Mouse (Mus musculus): ENCODE data around the gene Olfr1279. TPM values are rescaled to one million over a fixed set of nuclear protein-coding genes. Genes with fewer than 3 reads are reported as not detected.
"Not testable (repeated sequence)": the region's sequence is repeated elsewhere in the genome, so short reads cannot be mapped to it uniquely, and the experiment has no call there.

Olfr1279 gene
- total RNA-seq (2015) (not detected in 2 replicates), total RNA-seq (2017) (not detected in 2 replicates)

GRCm38 (mm10) chr2:111300374-111300773, at the start of gene Olfr1279:
Olfr1279 (plus strand) TSS chr2:111300635.
- ATAC-seq (replicated peaks; ENCODE audit: poor library complexity), result no peak

- no peak for ATAC-seq (replicated peaks; ENCODE audit: poor library complexity)
Measured at GRCm38 (mm10) chr2:111254216-111254615, 46.2 kb upstream of the Olfr1279 start, which contains the start of gene Olfr1276. Olfr1276 (plus strand) TSS chr2:111254516.

- ATAC-seq (replicated peaks; ENCODE audit: poor library complexity), result no peak
Measured at GRCm38 (mm10) chr2:111274006-111274405, 26.4 kb upstream of the Olfr1279 start, which contains the start of gene Olfr1277. Olfr1277 (minus strand) TSS chr2:111274106.

- ATAC-seq (replicated peaks; ENCODE audit: poor library complexity), result no peak
Measured at GRCm38 (mm10) chr2:111289836-111290235, 10.6 kb upstream of the Olfr1279 start, which contains the start of gene Olfr1278. Olfr1278 (plus strand) TSS chr2:111290136.

GRCm38 (mm10) chr2:111298541-111298940, 1.9 kb upstream of the Olfr1279 start:
- no peak for ATAC-seq (replicated peaks; ENCODE audit: poor library complexity)

- ATAC-seq (replicated peaks; ENCODE audit: poor library complexity), result no peak
Measured at GRCm38 (mm10) chr2:111313717-111314116, 13.3 kb downstream of the Olfr1279 start, which contains the start of gene Olfr1280. Olfr1280 (plus strand) TSS chr2:111314017.

DNA sequence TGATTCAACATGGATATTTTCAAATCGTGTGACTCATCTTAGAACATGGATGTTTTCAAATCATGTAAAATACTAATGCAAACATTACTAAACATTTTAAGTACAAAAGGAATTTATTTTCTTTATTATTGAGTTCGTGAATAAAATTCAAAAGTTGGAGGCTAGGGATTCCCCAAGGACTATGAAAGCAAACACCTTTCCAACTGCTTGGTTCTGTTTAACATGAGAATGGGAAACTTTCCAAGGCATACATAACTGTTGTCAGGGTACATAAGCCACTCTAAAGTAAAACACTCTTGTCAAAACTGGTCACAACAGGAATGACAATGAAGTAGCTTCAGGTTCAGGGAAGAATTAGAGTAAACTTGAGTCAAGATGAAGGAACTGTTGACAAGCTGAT, 25.8 kb downstream of the Olfr1279 start, which contains the start of gene Olfr1281:
TSS of gene Olfr1281 (plus strand) at position 301 of the 400 bp plus-strand sequence.
- ATAC-seq (replicated peaks; ENCODE audit: poor library complexity), result no peak

DNA sequence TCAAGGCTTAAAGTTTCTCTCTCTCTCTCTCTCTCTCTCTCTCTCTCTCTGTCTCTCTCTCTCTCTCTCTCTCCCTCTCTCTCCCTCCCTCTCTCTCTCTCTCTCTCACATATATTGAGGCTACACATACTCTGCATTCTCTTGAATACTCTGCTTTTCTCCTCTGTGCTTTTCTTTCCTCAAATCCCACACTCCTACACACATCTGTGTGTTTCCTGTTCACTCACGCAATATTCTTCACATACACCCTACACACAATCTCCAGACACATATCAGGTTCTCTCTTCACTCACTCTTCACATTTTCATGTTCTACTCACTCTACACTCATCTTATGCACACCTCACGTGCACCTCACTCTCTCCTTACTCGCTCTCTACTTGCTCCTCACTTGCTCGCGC, 33.3 kb downstream of the Olfr1279 start:
- not testable (repeated sequence) for ATAC-seq (replicated peaks; ENCODE audit: poor library complexity)

DNA sequence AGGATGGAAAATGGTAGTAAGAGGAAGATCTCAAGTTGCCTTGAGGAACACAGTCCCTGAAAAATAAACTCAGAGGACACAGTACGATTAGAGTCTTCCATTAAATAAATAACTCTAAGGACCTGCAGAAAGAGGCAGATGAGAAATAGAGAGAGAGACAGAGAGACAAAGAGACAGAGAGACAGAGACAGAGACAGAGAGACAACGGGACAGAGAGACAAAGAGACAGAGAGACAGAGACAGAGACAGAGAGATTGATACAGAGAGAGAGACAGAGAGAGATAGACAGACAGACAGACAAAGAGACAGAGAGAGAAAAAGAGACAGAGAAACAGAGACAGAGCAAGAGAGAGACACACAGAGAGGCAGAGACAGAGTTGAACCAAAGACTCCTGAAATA, 35.5 kb downstream of the Olfr1279 start, which contains the start of gene Olfr1282:
TSS of gene Olfr1282 (minus strand) at position 101 of the 400 bp plus-strand sequence.
- no peak for ATAC-seq (replicated peaks; ENCODE audit: poor library complexity)

Other genes with a start within 250 kb of the Olfr1279 start
- gene Gm13941, start 194.7 kb upstream of the Olfr1279 start, total RNA-seq (2015), result not detected in 2 replicates
- not detected in 2 replicates for gene Gm13941, start 194.7 kb upstream of the Olfr1279 start, total RNA-seq (2017)
- not detected in 2 replicates for gene Gm15130, start 147.7 kb upstream of the Olfr1279 start, total RNA-seq (2015)
- gene Gm15130, start 147.7 kb upstream of the Olfr1279 start, total RNA-seq (2017), result not detected in 2 replicates
- gene 4930430A15Rik, start 71.0 kb upstream of the Olfr1279 start, total RNA-seq (2015), result not detected in 2 replicates
- gene 4930430A15Rik, start 71.0 kb upstream of the Olfr1279 start, total RNA-seq (2017), result not detected in 2 replicates
- not detected in 2 replicates for gene Olfr1275, start 65.3 kb upstream of the Olfr1279 start, total RNA-seq (2015)
- gene Olfr1275, start 65.3 kb upstream of the Olfr1279 start, total RNA-seq (2017), result not detected in 2 replicates
- gene Olfr1276, start 46.1 kb upstream of the Olfr1279 start, total RNA-seq (2015), result not detected in 2 replicates
- not detected in 2 replicates for gene Olfr1276, start 46.1 kb upstream of the Olfr1279 start, total RNA-seq (2017)
- not detected in 2 replicates for gene Olfr1277, start 26.5 kb upstream of the Olfr1279 start, total RNA-seq (2015)
- gene Olfr1277, start 26.5 kb upstream of the Olfr1279 start, total RNA-seq (2017), result not detected in 2 replicates
- not detected in 2 replicates for gene Olfr1278, start 10.5 kb upstream of the Olfr1279 start, total RNA-seq (2015)
- gene Olfr1278, start 10.5 kb upstream of the Olfr1279 start, total RNA-seq (2017), result not detected in 2 replicates
- not detected in 2 replicates for gene Olfr1280, start 13.4 kb downstream of the Olfr1279 start, total RNA-seq (2015)
- not detected in 2 replicates for gene Olfr1280, start 13.4 kb downstream of the Olfr1279 start, total RNA-seq (2017)
- gene Olfr1281, start 25.9 kb downstream of the Olfr1279 start, total RNA-seq (2015), result not detected in 2 replicates
- gene Olfr1281, start 25.9 kb downstream of the Olfr1279 start, total RNA-seq (2017), result not detected in 2 replicates
- gene Olfr1282, start 35.4 kb downstream of the Olfr1279 start, total RNA-seq (2015), result not detected in 2 replicates
- not detected in 2 replicates for gene Olfr1282, start 35.4 kb downstream of the Olfr1279 start, total RNA-seq (2017)
- gene Olfr1283, start 66.2 kb downstream of the Olfr1279 start, total RNA-seq (2015), result not detected in 2 replicates
- gene Olfr1283, start 66.2 kb downstream of the Olfr1279 start, total RNA-seq (2017), result not detected in 2 replicates
- not detected in 2 replicates for gene Olfr1284, start 74.9 kb downstream of the Olfr1279 start, total RNA-seq (2015)
- gene Olfr1284, start 74.9 kb downstream of the Olfr1279 start, total RNA-seq (2017), result not detected in 2 replicates
- gene Olfr1286, start 122.5 kb downstream of the Olfr1279 start, total RNA-seq (2015), result not detected in 2 replicates
- gene Olfr1286, start 122.5 kb downstream of the Olfr1279 start, total RNA-seq (2017), result not detected in 2 replicates
- not detected in 2 replicates for gene Olfr1287, start 148.5 kb downstream of the Olfr1279 start, total RNA-seq (2015)
- gene Olfr1287, start 148.5 kb downstream of the Olfr1279 start, total RNA-seq (2017), result not detected in 2 replicates
- not detected in 2 replicates for gene Olfr1288, start 173.5 kb downstream of the Olfr1279 start, total RNA-seq (2015)
- not detected in 2 replicates for gene Olfr1288, start 173.5 kb downstream of the Olfr1279 start, total RNA-seq (2017)
- not detected in 2 replicates for gene Olfr1289, start 180.2 kb downstream of the Olfr1279 start, total RNA-seq (2015)
- gene Olfr1289, start 180.2 kb downstream of the Olfr1279 start, total RNA-seq (2017), result not detected in 2 replicates
- not detected in 2 replicates for gene Olfr1290, start 193.2 kb downstream of the Olfr1279 start, total RNA-seq (2015)
- gene Olfr1290, start 193.2 kb downstream of the Olfr1279 start, total RNA-seq (2017), result not detected in 2 replicates
- gene Olfr1291-ps1, start 196.5 kb downstream of the Olfr1279 start, total RNA-seq (2015), result not detected in 2 replicates
- not detected in 2 replicates for gene Olfr1291-ps1, start 196.5 kb downstream of the Olfr1279 start, total RNA-seq (2017)
- not detected in 2 replicates for gene Olfr1293-ps, start 224.6 kb downstream of the Olfr1279 start, total RNA-seq (2015)
- not detected in 2 replicates for gene Olfr1293-ps, start 224.6 kb downstream of the Olfr1279 start, total RNA-seq (2017)
- gene Olfr1294, start 239.7 kb downstream of the Olfr1279 start, total RNA-seq (2015), result not detected in 2 replicates
- gene Olfr1294, start 239.7 kb downstream of the Olfr1279 start, total RNA-seq (2017), result not detected in 2 replicates